Mouse (Mus musculus) thymus, adult 2 months (tissue): ENCODE measurements around the gene Fxr2. TPM values are rescaled to one million over a fixed set of nuclear protein-coding genes. Genes with fewer than 3 reads are reported as not detected.
A peak's percentile ranks its signal among the peaks of the same experiment; 100 is the strongest.

Source experiments
- DNase-seq: peaks from one replicate; pipeline ENCODE4 v3.0.0; 2021
- H3K27ac ChIP-seq: fragments of 200-500 bp; 2 replicates; pipeline ENCODE4 v1.5.1; 2012; ENCODE audit warnings: low read length, control low read depth; ENCODE audit not compliant: control insufficient read depth, insufficient read depth
- H3K27me3 ChIP-seq: fragments of 200-500 bp; 2 replicates; pipeline ENCODE4 v1.6.1; 2012; ENCODE audit warnings: mild to moderate bottlenecking, low read length, moderate library complexity, mixed read lengths; ENCODE audit not compliant: control insufficient read depth, insufficient read depth
- H3K36me3 ChIP-seq: fragments of 200-500 bp; 2 replicates; pipeline ENCODE4 v1.6.1; 2012; ENCODE audit warnings: mild to moderate bottlenecking, low read length, moderate library complexity; ENCODE audit not compliant: control insufficient read depth, insufficient read depth
- H3K4me1 ChIP-seq: fragments of 200-500 bp; replicated peaks from 2 replicates; pipeline ENCODE4 v1.6.1; 2012; ENCODE audit warnings: low read length; ENCODE audit not compliant: control insufficient read depth, insufficient read depth
- H3K4me3 ChIP-seq: fragments of 200-500 bp; 2 replicates; pipeline ENCODE4 v1.5.1; 2012; ENCODE audit warnings: mild to moderate bottlenecking, low read length, control low read depth, moderate library complexity; ENCODE audit not compliant: control insufficient read depth, insufficient read depth
- CTCF ChIP-seq: fragments of 200-500 bp; IDR thresholded peaks from 2 replicates; pipeline ENCODE4 v1.5.1; 2012; ENCODE audit warnings: mild to moderate bottlenecking, control low read depth, low read length, moderate library complexity, borderline replicate concordance; ENCODE audit not compliant: control insufficient read depth, poor library complexity, insufficient read depth; ENCODE audit errors: extremely low read depth
- POLR2A ChIP-seq: fragments of 200-500 bp; IDR thresholded peaks from 2 replicates; pipeline ENCODE4 v1.6.1; 2012; ENCODE audit warnings: mild to moderate bottlenecking, low read length, control low read depth, moderate library complexity; ENCODE audit not compliant: control insufficient read depth, poor library complexity, insufficient read depth; ENCODE audit errors: extremely low read depth
- WGBS: fragments of 180-500 bp; shearing (Covaris S2); methylation state at CpG from one replicate; pipeline ENCODE4 v1.1.7; 2018; 5-methylcytosine and 5-hydroxymethylcytosine counted together
- polyA plus RNA-seq: library from polyadenylated mRNA; depleted of rRNA; stranded (reverse); fragments of >200 nt; gene quantifications from 2 replicates; pipeline ENCODE4 v1.2.3, GENCODE M21; 2012

Gene Fxr2
- polyA plus RNA-seq, 1 experiment, result 96.0 TPM

DNA sequence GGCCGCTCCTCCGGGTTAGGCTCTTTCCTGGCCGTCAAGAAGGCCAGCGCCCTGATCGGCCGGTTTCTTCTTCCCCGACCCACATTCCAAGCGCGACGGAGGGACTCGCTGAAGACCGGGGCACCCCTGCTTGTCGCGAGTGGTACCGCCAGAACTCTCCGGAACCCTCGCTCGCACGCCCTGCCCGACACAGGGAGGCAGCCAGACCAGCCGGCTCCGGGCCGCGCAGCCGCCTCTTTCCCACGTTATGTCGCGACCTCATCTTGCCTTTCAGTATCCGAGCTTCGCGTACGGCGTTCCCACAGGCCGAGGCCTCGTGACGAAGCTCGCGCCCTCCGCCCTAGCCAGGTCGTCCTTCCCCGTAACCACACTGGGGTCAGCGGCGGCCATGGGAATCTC is 38.9 kb downstream of the Fxr2 start:
- 0% methylated on average over 43 of the region's 43 CpGs for WGBS
- DNase-seq, result no peak
- Histone ChIP-seq H3K36me3 (peaks cover 49% of the 10 kb centered on the region), H3K27ac (peak overlapping the region; percentile 87), H3K4me1 (peaks cover 2% of the 10 kb centered on the region), H3K4me3 (peak overlapping the region; percentile 96), H3K27me3 (no peaks in the 10 kb centered on the region)
- TF ChIP-seq POLR2A (no peak), CTCF (no peak)

DNA sequence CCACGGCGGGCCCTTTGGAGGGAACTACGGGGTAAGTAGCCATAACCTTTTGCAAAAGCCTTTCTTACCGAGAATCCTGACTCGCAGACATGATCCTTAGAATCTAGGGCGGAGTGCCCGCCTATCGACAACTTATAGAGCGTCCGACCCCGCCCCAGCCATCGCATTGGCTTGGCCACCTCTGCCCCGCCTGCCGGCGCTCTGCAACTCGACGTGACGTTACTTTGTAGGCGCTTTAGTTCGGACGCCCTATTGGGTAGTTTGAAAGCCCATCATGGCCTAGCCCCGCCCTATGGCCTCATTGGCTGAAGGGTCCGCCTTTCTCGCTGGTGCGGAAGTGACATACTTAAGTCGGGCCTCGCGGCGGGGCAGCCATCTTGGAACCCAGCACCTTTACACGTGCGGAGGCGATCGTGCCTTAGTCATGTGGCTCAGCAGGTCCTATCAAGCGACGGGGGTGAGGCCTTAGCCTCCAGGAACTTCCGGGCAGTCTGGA is 39.5 kb downstream of the Fxr2 start, which contains the start of gene Eif4a1:
TSS of gene Eif4a1 (minus strand) at position 213 of the 496 bp plus-strand sequence.
- H3K27ac ChIP-seq, result peak within 1 kb of the TSS; percentile 87
- H3K4me3 ChIP-seq, result peak within 1 kb of the TSS; percentile 96
- peak; percentile 54 for TF ChIP-seq CTCF
- peak; percentile 85 for TF ChIP-seq POLR2A
- under 1% methylated on average over 36 of the region's 36 CpGs for WGBS
- peaks cover 47% of the 10 kb centered on the region for H3K36me3 ChIP-seq
- peaks cover 2% of the 10 kb centered on the region for H3K4me1 ChIP-seq
- peak; percentile 100 for DNase-seq
- H3K27me3 ChIP-seq, result no peaks in the 10 kb centered on the region

DNA sequence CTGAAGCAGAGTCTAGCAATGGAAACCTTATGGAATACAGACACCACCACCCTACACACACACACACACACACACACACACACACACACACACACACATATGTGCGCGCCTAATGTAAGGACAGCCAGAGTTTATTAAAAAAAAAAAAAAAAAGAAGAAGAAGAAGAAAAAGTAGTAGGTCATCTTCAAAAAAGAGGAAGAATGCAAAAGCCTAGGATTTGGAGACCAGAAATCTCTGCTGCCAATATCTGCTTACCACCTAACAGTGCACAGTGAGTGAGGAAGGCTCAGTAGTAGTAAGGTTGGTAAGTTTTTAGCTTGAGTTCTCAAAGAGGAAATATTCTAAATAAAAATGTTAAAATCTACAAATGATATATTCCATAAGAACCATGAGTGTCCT is 46.4 kb downstream of the Fxr2 start:
- TF ChIP-seq CTCF (no peak), POLR2A (no peak)
- WGBS, result 100% methylated on average over 2 of the region's 2 CpGs
- Histone ChIP-seq H3K27ac (no peak overlapping the region), H3K4me3 (no peak overlapping the region), H3K27me3 (no peaks in the 10 kb centered on the region), H3K36me3 (peaks cover 19% of the 10 kb centered on the region), H3K4me1 (peaks cover 9% of the 10 kb centered on the region)
- no peak for DNase-seq

DNA sequence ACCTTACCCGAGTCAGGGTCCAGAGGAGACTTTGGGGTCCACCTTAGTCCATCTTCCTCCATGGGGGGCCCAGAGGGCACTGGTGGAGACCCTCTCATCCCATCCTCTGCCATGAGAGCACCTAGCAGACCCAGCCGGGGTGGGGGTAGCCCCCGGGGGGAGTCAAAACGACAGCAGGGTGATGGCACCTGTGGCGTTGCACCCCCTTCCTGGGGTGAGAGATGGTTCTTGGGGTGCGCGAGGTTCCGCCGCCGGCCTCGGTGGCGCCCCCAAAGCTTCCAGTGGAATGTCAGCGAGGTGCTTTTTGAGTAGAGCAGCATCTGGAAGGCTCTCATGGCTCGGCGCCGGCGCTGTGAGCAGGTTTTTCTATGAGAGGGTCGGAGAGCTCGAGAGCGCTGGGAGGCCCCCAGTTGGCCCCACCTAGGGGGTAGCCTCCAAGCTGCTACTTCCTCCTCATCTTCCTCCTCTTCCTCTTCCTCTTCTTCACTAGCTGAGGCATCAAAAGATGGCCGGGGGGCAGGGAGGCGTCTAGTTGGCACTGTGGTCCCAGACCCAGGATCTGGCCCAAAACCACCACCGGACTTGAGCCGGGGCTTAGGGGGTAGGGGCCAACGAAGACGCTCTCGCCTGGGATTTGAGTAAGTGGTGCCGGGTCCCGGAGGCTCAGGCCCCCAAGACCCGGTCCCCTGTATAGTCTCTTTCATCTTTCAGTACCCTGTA is 47.5 kb downstream of the Fxr2 start:
- Histone ChIP-seq H3K27me3 (no peaks in the 10 kb centered on the region), H3K4me3 (no peak overlapping the region), H3K4me1 (peaks cover 9% of the 10 kb centered on the region), H3K36me3 (peaks cover 16% of the 10 kb centered on the region), H3K27ac (no peak overlapping the region)
- no peak for DNase-seq
- WGBS, result 94% methylated on average over 30 of the region's 30 CpGs
- no peak for TF ChIP-seq POLR2A
- no peak for TF ChIP-seq CTCF

DNA sequence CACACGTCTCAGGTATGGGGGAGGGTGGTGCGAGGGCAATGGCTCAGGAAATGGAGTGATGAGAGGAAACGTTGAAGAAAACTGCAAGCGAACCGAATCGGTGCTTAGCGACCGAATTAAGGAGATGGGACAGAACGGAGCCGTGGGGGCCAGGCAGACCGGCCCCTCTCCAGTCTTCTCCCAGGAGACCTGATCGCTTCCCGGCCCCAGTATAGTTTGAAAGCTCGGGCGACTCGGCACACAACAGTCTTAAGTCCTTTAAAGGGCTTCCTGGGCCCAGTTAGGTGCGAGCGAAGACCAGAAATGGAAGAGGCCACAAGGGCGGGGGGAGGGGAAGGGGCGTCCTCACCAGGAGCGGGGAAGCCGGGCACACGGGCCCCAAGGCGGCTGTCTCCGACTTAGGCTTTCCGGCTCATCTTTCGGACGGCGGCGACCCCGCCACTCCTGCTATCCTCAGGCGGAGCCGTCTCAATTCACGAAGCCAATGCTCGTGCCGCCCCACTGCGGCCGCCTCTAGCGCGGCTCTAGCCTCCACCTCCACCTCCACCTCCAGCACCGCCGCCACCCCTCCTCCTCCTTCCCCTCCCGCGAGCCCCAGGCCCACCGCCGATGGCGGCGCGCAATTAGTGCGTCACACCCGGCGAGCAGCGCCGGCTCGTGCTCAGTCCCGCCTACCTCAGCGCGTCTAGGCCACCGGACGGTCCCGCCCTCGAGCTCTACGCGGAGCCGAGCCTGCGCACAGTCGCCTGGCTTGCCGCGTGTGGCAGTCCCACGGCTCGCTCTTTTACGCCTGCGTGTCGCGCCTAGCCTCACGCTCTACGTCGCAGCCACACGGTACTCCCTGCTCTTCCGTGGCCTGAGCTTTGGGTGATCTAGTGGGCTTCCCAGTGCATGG is 48.8 kb downstream of the Fxr2 start, which contains the start of gene Senp3:
TSS of gene Senp3 (minus strand) at position 771 of the 895 bp plus-strand sequence.
- Histone ChIP-seq H3K4me1 (peaks cover 7% of the 10 kb centered on the region), H3K27me3 (no peaks in the 10 kb centered on the region), H3K27ac (peak within 1 kb of the TSS; percentile 39), H3K4me3 (peak within 1 kb of the TSS; percentile 58), H3K36me3 (peaks cover 12% of the 10 kb centered on the region)
- under 1% methylated on average over 80 of the region's 80 CpGs for WGBS
- DNase-seq, result peak; percentile 97
- TF ChIP-seq CTCF (0 out of 2 replicates have a peak, but pooled peaks have one; percentile 22), POLR2A (peak; percentile 53; the same call in 1 of the 2 replicates)

DNA sequence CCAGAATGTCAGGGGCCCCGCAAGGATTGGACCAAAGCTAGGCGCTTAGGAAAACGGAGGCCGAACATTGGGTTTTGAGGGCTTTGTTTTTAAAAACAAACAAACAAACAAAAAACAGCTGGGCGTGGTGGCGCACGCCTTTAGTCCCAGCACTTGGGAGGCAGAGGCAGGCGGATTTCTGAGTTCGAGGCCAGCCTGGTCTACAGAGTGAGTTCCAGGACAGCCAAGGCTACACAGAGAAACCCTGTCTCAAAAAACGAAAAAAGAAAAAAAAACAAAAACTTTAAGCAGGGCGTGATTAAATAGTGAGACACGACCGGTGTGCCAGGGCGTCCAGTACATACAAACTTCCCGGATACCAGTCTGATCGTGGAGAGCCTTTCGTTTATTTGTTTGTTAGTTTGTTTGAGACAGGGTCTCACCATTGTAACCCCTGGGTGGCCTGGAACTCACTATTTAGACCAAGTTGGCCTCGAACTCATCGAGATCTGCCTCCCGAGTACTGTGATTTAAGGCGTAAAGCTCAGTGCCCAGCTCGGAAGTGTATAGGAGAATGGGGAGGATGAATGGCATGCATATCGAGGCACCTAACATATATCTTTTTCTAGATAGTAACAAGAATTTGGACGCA is 49.5 kb downstream of the Fxr2 start:
- peaks cover 12% of the 10 kb centered on the region for H3K36me3 ChIP-seq
- H3K27me3 ChIP-seq, result no peaks in the 10 kb centered on the region
- no peak for DNase-seq
- H3K4me3 ChIP-seq, result peak overlapping the region; percentile 58
- peak overlapping the region; percentile 39 for H3K27ac ChIP-seq
- WGBS, result 21% methylated on average over 24 of the region's 24 CpGs
- H3K4me1 ChIP-seq, result peaks cover 6% of the 10 kb centered on the region
- no peak for TF ChIP-seq CTCF
- TF ChIP-seq POLR2A, result no peak
